Mouse (Mus musculus) cerebellum, adult 18-20 months (tissue): ENCODE data around the gene Lhx5.
A peak's percentile ranks its signal among the peaks of the same experiment; 100 is the strongest.

Source experiments
- DNase-seq, 2 experiments: peaks; one replicate each; pipeline ENCODE4 v3.0.0; 2021

Lhx5 gene

GRCm38 (mm10) chr5:120431649-120432485 is at the start of gene Lhx5:
Lhx5 (plus strand) TSS chr5:120431699.
- DNase-seq = peak; percentile 27 to 45

- DNase-seq = no peak
These were observed 45.1 kb upstream of the Lhx5 start for GRCm38 (mm10) chr5:120386361-120386760.

GRCm38 (mm10) chr5:120388765-120389164 is 42.7 kb upstream of the Lhx5 start:
- DNase-seq = no peak

GRCm38 (mm10) chr5:120389973-120390372 is 41.5 kb upstream of the Lhx5 start:
- DNase-seq = no peak

- DNase-seq = no peak
These were observed 37.4 kb upstream of the Lhx5 start for GRCm38 (mm10) chr5:120393871-120394667.

GRCm38 (mm10) chr5:120397988-120398387 is 33.5 kb upstream of the Lhx5 start:
- no peak for DNase-seq

- no peak for DNase-seq
These were observed 26.5 kb upstream of the Lhx5 start for GRCm38 (mm10) chr5:120404831-120405591.

- DNase-seq = no peak
These were observed 22.6 kb upstream of the Lhx5 start for GRCm38 (mm10) chr5:120408933-120409332.

- peak in 1 of 2 experiments; percentile 7 for DNase-seq
These were observed 21.8 kb upstream of the Lhx5 start for GRCm38 (mm10) chr5:120409385-120410378.

GRCm38 (mm10) chr5:120413436-120413835 is 18.1 kb upstream of the Lhx5 start:
- no peak for DNase-seq

GRCm38 (mm10) chr5:120420106-120420505 is 11.4 kb upstream of the Lhx5 start:
- no peak for DNase-seq

- peak in 1 of 2 experiments; percentile 12 for DNase-seq
These were observed 7.5 kb upstream of the Lhx5 start for GRCm38 (mm10) chr5:120424039-120424438.

- no peak for DNase-seq
These were observed 6.8 kb upstream of the Lhx5 start for GRCm38 (mm10) chr5:120424657-120425056.

GRCm38 (mm10) chr5:120425711-120426110 is 5.8 kb upstream of the Lhx5 start:
- no peak for DNase-seq

GRCm38 (mm10) chr5:120426572-120426971 is 4.9 kb upstream of the Lhx5 start:
- no peak for DNase-seq

- peak in 1 of 2 experiments; percentile 12 for DNase-seq
These were observed 4.0 kb upstream of the Lhx5 start for GRCm38 (mm10) chr5:120427451-120427938.

- peak in 1 of 2 experiments; percentile 8 for DNase-seq
These were observed 3.2 kb upstream of the Lhx5 start for GRCm38 (mm10) chr5:120428189-120428838.

- DNase-seq = no peak
These were observed 2.5 kb upstream of the Lhx5 start for GRCm38 (mm10) chr5:120428990-120429389.

- no peak for DNase-seq
These were observed 1.8 kb upstream of the Lhx5 start for GRCm38 (mm10) chr5:120429692-120430091.

- no peak for DNase-seq
These were observed 407 bp upstream of the Lhx5 start for GRCm38 (mm10) chr5:120431001-120431583.
